Mouse (Mus musculus): Measurements from ENCODE around the gene Igsf9b. TPM values are rescaled to one million over a fixed set of nuclear protein-coding genes. Genes with fewer than 3 reads are reported as not detected.
A peak's percentile ranks its signal among the peaks of the same experiment; 100 is the strongest.

Igsf9b gene
- polyA plus RNA-seq, 1 experiment = 25.7 TPM

DNA sequence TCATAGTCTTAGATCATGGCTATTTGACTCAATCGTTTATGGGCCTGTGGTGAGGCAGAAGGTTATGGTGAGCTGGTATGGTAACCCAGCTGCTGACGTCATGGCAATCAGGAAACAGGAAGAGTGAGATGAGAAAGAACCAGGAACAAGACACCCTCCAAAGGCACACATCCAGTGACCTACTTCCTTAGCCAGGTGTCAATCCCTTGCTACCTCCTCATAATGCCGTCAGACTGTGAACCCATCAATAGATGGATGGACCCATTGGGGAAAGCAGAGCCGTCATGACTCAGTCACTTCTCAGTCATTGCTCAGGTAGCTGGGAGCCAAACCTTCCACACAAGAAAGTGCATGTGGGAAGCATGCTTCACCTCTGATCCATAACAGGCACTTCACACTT is 30.5 kb upstream of the Igsf9b start:
- DNase-seq = no peak
- 79% methylated on average over 4 of the region's 4 CpGs for WGBS
- TF ChIP-seq POLR2A (IDR thresholded peaks at IDR 0.05; ENCODE audit: borderline replicate concordance, insufficient read depth, low read length) = no peak
- TF ChIP-seq CTCF (IDR thresholded peaks at IDR 0.05; ENCODE audit: borderline replicate concordance, insufficient read depth, low read depth, low read length) = no peak
- no peak overlapping the region for H3K4me3 ChIP-seq (replicated peaks; ENCODE audit: insufficient read depth, low read depth, low read length)
- no peak overlapping the region for H3K27ac ChIP-seq (ENCODE audit: insufficient read depth, low read length)
- no peaks in the 10 kb centered on the region for H3K27me3 ChIP-seq (ENCODE audit: control insufficient read depth, insufficient read depth, low read length)
- H3K4me1 ChIP-seq (ENCODE audit: control insufficient read depth, insufficient read depth, low read length) = peaks cover 26% of the 10 kb centered on the region

DNA sequence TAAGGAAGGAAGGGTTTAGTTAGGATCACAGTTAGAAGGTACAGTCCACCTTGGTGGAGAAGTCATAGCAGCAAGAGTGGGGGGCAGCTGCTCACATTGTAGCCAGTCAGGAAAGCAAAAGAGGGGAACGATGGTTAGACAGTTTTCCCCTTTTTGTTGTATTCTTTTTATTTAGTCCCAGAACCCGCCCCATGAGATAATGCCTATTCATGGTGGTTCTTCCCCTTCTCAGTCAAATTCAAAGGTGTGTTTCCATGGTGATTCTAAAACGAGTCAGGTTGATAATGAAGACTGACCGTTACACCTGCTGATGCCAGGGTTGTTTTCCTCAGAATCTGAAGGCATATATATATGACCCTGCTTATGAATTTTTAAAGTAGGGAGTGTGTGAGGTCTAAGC is 29.7 kb upstream of the Igsf9b start:
- no peak for TF ChIP-seq CTCF (IDR thresholded peaks at IDR 0.05; ENCODE audit: borderline replicate concordance, insufficient read depth, low read depth, low read length)
- TF ChIP-seq POLR2A (IDR thresholded peaks at IDR 0.05; ENCODE audit: borderline replicate concordance, insufficient read depth, low read length) = no peak
- no peak for DNase-seq
- no peak overlapping the region for H3K27ac ChIP-seq (ENCODE audit: insufficient read depth, low read length)
- no peaks in the 10 kb centered on the region for H3K27me3 ChIP-seq (ENCODE audit: control insufficient read depth, insufficient read depth, low read length)
- no peak overlapping the region for H3K4me3 ChIP-seq (replicated peaks; ENCODE audit: insufficient read depth, low read depth, low read length)
- peaks cover 26% of the 10 kb centered on the region for H3K4me1 ChIP-seq (ENCODE audit: control insufficient read depth, insufficient read depth, low read length)
- WGBS = 90% methylated on average over 4 of the region's 4 CpGs

DNA sequence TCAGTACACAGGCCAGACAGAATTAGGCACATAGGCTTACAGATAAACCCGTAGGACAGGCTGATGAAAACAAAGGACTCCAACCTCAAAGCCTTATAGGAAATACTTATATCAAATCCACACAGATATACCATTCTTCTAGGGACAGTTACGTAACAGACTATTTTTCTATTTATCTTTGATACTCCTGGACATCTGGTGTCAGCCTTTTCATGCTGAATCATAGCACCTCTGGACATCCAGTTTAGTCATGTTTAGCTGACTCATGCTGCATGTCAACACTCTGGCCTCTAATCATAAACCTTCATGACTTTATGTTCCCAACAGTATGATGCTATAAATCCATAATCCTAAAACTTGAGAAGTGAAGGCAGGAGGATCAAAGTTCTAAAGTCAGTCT is 29.1 kb upstream of the Igsf9b start:
- TF ChIP-seq CTCF (IDR thresholded peaks at IDR 0.05; ENCODE audit: borderline replicate concordance, insufficient read depth, low read depth, low read length) (no peak), POLR2A (IDR thresholded peaks at IDR 0.05; ENCODE audit: borderline replicate concordance, insufficient read depth, low read length) (no peak)
- WGBS = 92% methylated on average over 2 of the region's 2 CpGs

DNA sequence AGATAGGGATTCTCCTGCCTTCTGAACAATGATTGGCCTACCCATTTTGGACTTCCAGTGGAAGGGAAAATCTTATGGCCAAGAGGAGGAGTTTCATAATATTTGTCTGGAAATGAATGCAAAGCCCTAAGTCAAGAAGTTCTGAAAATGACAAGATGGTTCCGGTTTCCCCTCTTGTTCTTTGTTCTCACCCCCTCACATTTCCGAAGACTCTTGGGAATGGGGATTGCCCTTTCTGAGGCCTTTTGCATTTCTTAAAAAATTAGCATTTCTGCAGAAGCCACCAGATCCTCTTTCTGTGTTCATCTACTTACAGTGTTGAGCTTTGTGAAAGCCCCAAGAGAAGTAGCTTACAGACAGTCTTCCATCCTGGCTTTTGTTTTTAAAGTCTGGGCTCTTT is 27.1 kb upstream of the Igsf9b start:
- TF ChIP-seq CTCF (IDR thresholded peaks at IDR 0.05; ENCODE audit: borderline replicate concordance, insufficient read depth, low read depth, low read length) (no peak), POLR2A (IDR thresholded peaks at IDR 0.05; ENCODE audit: borderline replicate concordance, insufficient read depth, low read length) (no peak)
- Histone ChIP-seq H3K27me3 (ENCODE audit: control insufficient read depth, insufficient read depth, low read length) (no peaks in the 10 kb centered on the region), H3K4me3 (replicated peaks; ENCODE audit: insufficient read depth, low read depth, low read length) (no peak overlapping the region), H3K4me1 (ENCODE audit: control insufficient read depth, insufficient read depth, low read length) (peaks cover 14% of the 10 kb centered on the region; the same call in 1 of the 2 replicates), H3K27ac (ENCODE audit: insufficient read depth, low read length) (no peak overlapping the region)
- DNase-seq = no peak
- 89% methylated on average over 2 of the region's 2 CpGs for WGBS

More for the DNA sequence above, 29.1 kb upstream of the Igsf9b start:
- Histone ChIP-seq H3K4me1 (ENCODE audit: control insufficient read depth, insufficient read depth, low read length) (peaks cover 22% of the 10 kb centered on the region), H3K27ac (ENCODE audit: insufficient read depth, low read length) (no peak overlapping the region), H3K27me3 (ENCODE audit: control insufficient read depth, insufficient read depth, low read length) (no peaks in the 10 kb centered on the region), H3K4me3 (replicated peaks; ENCODE audit: insufficient read depth, low read depth, low read length) (no peak overlapping the region)
- no peak for DNase-seq

DNA sequence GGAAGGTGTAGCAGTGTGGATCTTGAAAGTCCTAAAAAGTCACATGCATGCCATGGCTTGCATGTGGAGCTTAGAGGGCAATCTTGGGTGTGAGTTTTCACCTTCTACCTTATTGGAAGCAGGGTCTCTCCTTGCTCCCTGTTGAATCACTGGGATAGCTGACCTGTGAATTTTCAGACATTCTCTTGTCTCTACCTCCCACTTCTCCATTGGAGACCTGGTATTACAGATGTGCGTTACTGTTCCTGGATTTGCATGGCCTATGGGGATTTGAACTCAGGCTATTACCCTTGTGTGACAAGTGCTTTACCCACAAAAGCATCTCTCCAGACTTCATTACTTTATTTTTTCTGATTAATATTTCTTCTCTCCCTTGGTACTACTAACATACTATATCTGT is 26.1 kb upstream of the Igsf9b start:
- Histone ChIP-seq H3K27me3 (ENCODE audit: control insufficient read depth, insufficient read depth, low read length) (no peaks in the 10 kb centered on the region), H3K27ac (ENCODE audit: insufficient read depth, low read length) (no peak overlapping the region), H3K4me3 (replicated peaks; ENCODE audit: insufficient read depth, low read depth, low read length) (no peak overlapping the region), H3K4me1 (ENCODE audit: control insufficient read depth, insufficient read depth, low read length) (peaks cover 19% of the 10 kb centered on the region)
- WGBS = 100% methylated on average over 1 of the region's 1 CpGs
- DNase-seq = no peak
- TF ChIP-seq POLR2A (IDR thresholded peaks at IDR 0.05; ENCODE audit: borderline replicate concordance, insufficient read depth, low read length) = no peak
- TF ChIP-seq CTCF (IDR thresholded peaks at IDR 0.05; ENCODE audit: borderline replicate concordance, insufficient read depth, low read depth, low read length) = no peak

DNA sequence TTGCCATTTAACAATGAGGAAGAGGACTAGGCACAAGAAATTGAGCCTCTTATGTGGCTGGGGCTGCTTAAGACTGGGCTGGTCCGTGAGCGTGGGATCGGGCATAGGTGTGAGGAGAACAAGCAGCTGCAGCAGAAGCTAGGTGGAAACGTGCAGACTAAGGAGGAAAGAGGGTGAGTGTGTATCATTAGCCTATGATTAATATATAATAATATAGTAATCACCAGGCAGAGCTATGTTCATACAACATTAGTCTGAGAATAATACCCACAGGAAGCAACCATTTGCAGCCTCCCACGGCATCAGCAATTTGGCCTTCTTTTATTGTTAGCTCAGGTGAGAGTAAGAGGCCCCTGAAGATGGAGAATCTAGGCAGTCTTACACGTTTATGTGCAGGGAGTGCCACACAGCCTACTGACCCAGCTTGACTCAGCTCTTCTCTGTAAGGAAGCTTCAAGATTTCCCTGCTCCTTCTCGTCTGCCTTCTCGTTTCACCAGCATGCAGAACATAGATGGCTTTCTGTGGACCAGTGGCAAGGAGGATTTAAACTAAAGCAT is 22.6 kb upstream of the Igsf9b start:
- no peak for DNase-seq
- no peak overlapping the region for H3K4me3 ChIP-seq (replicated peaks; ENCODE audit: insufficient read depth, low read depth, low read length)
- no peak for TF ChIP-seq CTCF (IDR thresholded peaks at IDR 0.05; ENCODE audit: borderline replicate concordance, insufficient read depth, low read depth, low read length)
- no peak for TF ChIP-seq POLR2A (IDR thresholded peaks at IDR 0.05; ENCODE audit: borderline replicate concordance, insufficient read depth, low read length)
- H3K4me1 ChIP-seq (ENCODE audit: control insufficient read depth, insufficient read depth, low read length) = peaks cover 14% of the 10 kb centered on the region
- WGBS = 90% methylated on average over 8 of the region's 8 CpGs
- H3K27ac ChIP-seq (ENCODE audit: insufficient read depth, low read length) = no peak overlapping the region
- no peaks in the 10 kb centered on the region for H3K27me3 ChIP-seq (ENCODE audit: control insufficient read depth, insufficient read depth, low read length)

DNA sequence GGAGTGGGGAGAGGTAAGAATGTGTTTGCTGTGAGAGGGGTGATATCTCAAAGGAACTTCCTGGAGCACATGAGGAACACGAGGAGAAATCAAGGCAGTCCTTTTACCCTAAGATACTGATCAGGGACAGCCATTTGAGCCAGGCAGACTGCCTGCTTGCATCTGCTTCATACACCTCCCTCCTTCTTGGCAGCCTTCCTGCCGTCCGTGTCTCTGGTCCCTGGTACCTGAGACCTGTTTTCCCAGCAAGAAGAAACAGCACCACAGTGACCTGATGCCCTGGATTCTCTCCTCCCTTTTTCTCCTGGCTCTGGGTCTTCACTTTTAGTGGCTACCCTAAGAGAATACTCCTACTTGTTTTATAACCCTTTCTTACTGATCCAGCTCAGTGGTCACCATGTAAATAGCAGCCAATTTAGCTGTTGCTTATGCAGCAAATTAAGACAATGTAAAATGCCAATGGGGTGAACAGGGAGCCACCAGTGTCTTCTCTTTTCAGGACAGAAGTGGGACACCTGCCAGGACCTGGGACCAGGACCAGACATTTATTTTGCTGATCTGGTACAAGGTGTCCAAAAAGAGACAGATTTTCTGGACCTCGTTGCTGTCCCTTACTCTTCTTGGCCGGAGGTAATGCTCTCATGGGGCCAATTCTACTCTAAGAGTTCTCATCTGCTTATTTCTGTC is 21.5 kb upstream of the Igsf9b start:
- no peak overlapping the region for H3K27ac ChIP-seq (ENCODE audit: insufficient read depth, low read length)
- WGBS = 14% methylated on average over 5 of the region's 5 CpGs

DNA sequence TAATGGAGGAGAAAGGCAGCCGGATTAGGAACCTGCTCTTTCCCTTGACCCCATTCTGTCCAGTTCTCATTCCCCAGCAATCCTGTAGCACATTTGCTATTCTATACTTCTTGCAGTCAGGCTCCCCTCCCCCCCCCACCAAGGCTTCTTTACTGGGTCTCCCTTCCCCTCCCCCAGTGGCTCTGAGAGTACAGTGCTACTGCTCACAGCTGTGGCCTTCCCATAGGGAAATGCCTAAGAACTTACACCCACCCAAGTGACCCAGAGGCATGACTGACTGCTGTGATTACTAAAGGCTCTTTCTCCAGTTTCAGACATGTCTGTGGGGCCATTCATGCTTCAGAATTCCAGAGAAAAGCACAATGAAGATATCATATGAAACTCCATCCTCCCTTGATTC is 20.0 kb upstream of the Igsf9b start:
- no peak overlapping the region for H3K27ac ChIP-seq (ENCODE audit: insufficient read depth, low read length)
- WGBS = 92% methylated on average over 1 of the region's 1 CpGs
- TF ChIP-seq CTCF (IDR thresholded peaks at IDR 0.05; ENCODE audit: borderline replicate concordance, insufficient read depth, low read depth, low read length) (no peak), POLR2A (IDR thresholded peaks at IDR 0.05; ENCODE audit: borderline replicate concordance, insufficient read depth, low read length) (no peak)
- H3K4me1 ChIP-seq (ENCODE audit: control insufficient read depth, insufficient read depth, low read length) = peaks cover 18% of the 10 kb centered on the region
- DNase-seq = no peak
- H3K27me3 ChIP-seq (ENCODE audit: control insufficient read depth, insufficient read depth, low read length) = no peaks in the 10 kb centered on the region
- no peak overlapping the region for H3K4me3 ChIP-seq (replicated peaks; ENCODE audit: insufficient read depth, low read depth, low read length)

More for the DNA sequence above, 21.5 kb upstream of the Igsf9b start:
- H3K4me1 ChIP-seq (ENCODE audit: control insufficient read depth, insufficient read depth, low read length) = peaks cover 18% of the 10 kb centered on the region
- peak; percentile 76 to 83 for DNase-seq
- TF ChIP-seq POLR2A (IDR thresholded peaks at IDR 0.05; ENCODE audit: borderline replicate concordance, insufficient read depth, low read length) (no peak), CTCF (IDR thresholded peaks at IDR 0.05; ENCODE audit: borderline replicate concordance, insufficient read depth, low read depth, low read length) (no peak)
- no peak overlapping the region for H3K4me3 ChIP-seq (replicated peaks; ENCODE audit: insufficient read depth, low read depth, low read length)
- H3K27me3 ChIP-seq (ENCODE audit: control insufficient read depth, insufficient read depth, low read length) = no peaks in the 10 kb centered on the region
